Mouse (Mus musculus) neutrophil, adult 83 days (primary cell): ENCODE data around the gene Zfp507. TPM values are rescaled to one million over a fixed set of nuclear protein-coding genes. Genes with fewer than 3 reads are reported as not detected.

Experiments used
- total RNA-seq, 2 experiments: library from RNA; stranded (reverse); gene quantifications; one replicate each; pipeline ENCODE4 v1.2.4; 2023

Zfp507 gene
- total RNA-seq, result 1 to 10 TPM; 5.9 to 7.9 TPM

DNA sequence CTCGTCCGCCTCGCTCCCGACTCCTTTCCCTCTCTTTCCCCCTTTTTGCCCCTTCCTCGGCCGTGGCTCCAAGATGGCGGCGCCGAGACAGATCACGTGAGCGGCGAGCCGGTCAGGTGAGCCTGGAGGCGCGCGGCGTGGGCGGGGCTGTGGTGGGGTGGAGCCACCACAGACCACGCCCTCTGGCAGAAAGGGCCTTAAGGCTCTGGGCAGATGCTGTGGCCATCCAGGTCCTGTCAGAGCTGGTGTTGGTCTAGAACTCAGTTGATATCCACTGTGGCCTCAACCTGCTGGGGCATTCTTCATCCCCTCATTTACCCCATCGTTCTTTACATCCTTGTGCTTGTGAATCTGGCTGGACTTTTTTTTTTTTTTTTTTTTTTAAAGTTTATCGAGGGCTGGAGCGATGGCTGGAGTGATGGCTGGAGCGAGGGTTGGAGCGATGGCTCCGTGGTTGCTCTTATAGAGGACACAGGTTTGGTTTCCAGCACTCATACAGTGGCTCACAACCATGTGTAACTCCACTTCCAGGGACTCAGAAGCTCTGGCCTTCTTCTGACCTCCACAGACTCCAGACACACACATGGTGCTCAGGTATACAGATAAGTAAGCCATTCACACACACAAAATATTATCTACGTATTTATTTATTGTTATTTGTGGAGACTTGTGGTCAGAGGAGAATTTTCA is at the start of gene Zfp507:
Gene Zfp507 (minus strand): TSS at position 98 of the 690 bp plus-strand sequence.

DNA sequence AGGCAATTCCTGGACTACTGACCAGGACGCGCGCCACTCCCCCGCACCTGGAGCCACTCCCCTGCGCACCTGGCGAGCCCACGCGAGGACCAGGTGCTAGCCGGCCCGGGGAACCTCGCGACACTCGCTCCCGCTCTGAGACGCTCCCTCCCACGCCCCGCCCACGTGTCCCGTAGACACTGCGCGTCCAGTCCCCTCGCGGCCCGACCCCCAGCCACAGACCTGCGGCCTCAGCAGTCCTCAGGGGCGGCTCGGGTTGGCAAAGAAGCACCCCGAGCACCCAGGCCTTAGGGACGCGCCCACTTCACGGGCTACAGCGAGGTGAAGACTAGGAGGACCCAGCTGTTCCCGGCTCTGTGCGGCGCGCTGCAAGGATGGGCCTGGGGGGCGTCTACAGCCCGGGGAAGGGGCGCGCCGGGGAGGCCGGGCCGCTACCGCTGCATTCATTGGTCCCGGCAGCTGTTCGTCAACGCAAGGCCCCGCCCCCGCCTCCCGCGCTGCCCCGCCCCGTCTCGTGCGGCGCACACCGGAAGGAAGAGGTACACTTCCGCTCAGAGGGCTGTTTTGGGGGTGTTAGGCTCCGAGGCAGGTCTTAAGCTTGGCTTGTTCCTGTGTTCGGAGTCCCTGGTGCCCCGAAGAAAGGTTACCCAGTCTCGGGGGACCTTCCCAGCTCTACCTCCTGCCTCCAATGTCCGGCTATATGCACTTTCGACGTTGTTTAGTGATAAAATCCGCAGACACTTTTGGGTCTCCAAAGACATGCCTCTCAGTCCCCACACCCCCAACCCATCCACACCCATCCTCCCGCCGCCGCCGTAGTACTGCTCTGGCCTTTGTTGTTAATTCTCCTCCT is 48.5 kb downstream of the Zfp507 start, which contains the start of gene Dpy19l3:
Gene Dpy19l3 (minus strand): TSS at position 422 of the 853 bp plus-strand sequence.

Other genes starting within 250 kb of the Zfp507 start
- gene Nudt19, start 246.7 kb downstream of the Zfp507 start, total RNA-seq, result 10 to 100 TPM; 12.0 to 15.9 TPM
- under 1 TPM; 0.29 to 0.42 TPM for gene Rgs9bp, start 217.4 kb downstream of the Zfp507 start, total RNA-seq
- 10 to 100 TPM; 31.6 to 35.1 TPM for gene Ankrd27, start 216.8 kb downstream of the Zfp507 start, total RNA-seq
- gene Pdcd5, start 155.5 kb downstream of the Zfp507 start, total RNA-seq, result 10 to 100 TPM; 26.8 to 30.2 TPM
- 10 to 100 TPM; 20.8 to 21.4 TPM for gene Dpy19l3, start 48.5 kb downstream of the Zfp507 start, total RNA-seq